Mouse (Mus musculus): ENCODE data around the gene Col4a4.

Gene Col4a4

GRCm38 (mm10) chr1:82586713-82587399, at the start of gene Col4a4, which contains the start of gene Col4a3:
Gene Col4a4, minus strand, starts transcription at chr1:82586849.
Gene Col4a3, plus strand, starts transcription at chr1:82586921.
- in situ Hi-C loops (cut with MboI, MseI): no loop called here

- in situ Hi-C loops (cut with MboI, MseI): loop anchor here (25.0 kb wide), 1 partner anchor 1724 kb away; no protein-coding TSS in a partner anchor
These were observed 49.7 kb upstream of the Col4a4 start for GRCm38 (mm10) chr1:82636321-82636720.

- in situ Hi-C loops (cut with MboI, MseI): loop anchor here (25.0 kb wide), 1 partner anchor 1723 kb away; no protein-coding TSS in a partner anchor
These were observed 48.6 kb upstream of the Col4a4 start for GRCm38 (mm10) chr1:82635254-82635620.

GRCm38 (mm10) chr1:82634545-82635253, 48.0 kb upstream of the Col4a4 start:
- in situ Hi-C loops (cut with MboI, MseI): loop anchor here (25.0 kb wide), 1 partner anchor 1722 kb away; no protein-coding TSS in a partner anchor

- in situ Hi-C loops (cut with MboI, MseI): loop anchor here (25.0 kb wide), 1 partner anchor 1719 kb away; no protein-coding TSS in a partner anchor
These were observed 44.6 kb upstream of the Col4a4 start for GRCm38 (mm10) chr1:82631169-82631792.

- in situ Hi-C loops (cut with MboI, MseI): loop anchor here (25.0 kb wide), 1 partner anchor 1717 kb away; no protein-coding TSS in a partner anchor
These were observed 42.8 kb upstream of the Col4a4 start for GRCm38 (mm10) chr1:82629495-82629894.

- in situ Hi-C loops (cut with MboI, MseI): loop anchor here (25.0 kb wide), 1 partner anchor 1715 kb away; no protein-coding TSS in a partner anchor
These were observed 41.0 kb upstream of the Col4a4 start for GRCm38 (mm10) chr1:82627652-82628051.

- in situ Hi-C loops (cut with MboI, MseI): loop anchor here (25.0 kb wide), 1 partner anchor 1713 kb away; no protein-coding TSS in a partner anchor
These were observed 38.8 kb upstream of the Col4a4 start for GRCm38 (mm10) chr1:82625474-82625873.

- in situ Hi-C loops (cut with MboI, MseI): loop anchor here (25.0 kb wide), 1 partner anchor 1713 kb away; no protein-coding TSS in a partner anchor
These were observed 38.3 kb upstream of the Col4a4 start for GRCm38 (mm10) chr1:82624934-82625333.

- in situ Hi-C loops (cut with MboI, MseI): no loop called here
These were observed 33.3 kb upstream of the Col4a4 start for GRCm38 (mm10) chr1:82619981-82620380.

GRCm38 (mm10) chr1:82618592-82618991, 31.9 kb upstream of the Col4a4 start:
- in situ Hi-C loops (cut with MboI, MseI): no loop called here

- in situ Hi-C loops (cut with MboI, MseI): no loop called here
These were observed 31.4 kb upstream of the Col4a4 start for GRCm38 (mm10) chr1:82618001-82618400.

GRCm38 (mm10) chr1:82612061-82612660, 25.5 kb upstream of the Col4a4 start:
- in situ Hi-C loops (cut with MboI, MseI): no loop called here

- in situ Hi-C loops (cut with MboI, MseI): no loop called here
These were observed 22.1 kb upstream of the Col4a4 start for GRCm38 (mm10) chr1:82608646-82609262.

- in situ Hi-C loops (cut with MboI, MseI): no loop called here
These were observed 19.2 kb upstream of the Col4a4 start for GRCm38 (mm10) chr1:82605856-82606255.

- in situ Hi-C loops (cut with MboI, MseI): no loop called here
These were observed 18.7 kb upstream of the Col4a4 start for GRCm38 (mm10) chr1:82605347-82605746.

GRCm38 (mm10) chr1:82603198-82603950, 16.7 kb upstream of the Col4a4 start:
- in situ Hi-C loops (cut with MboI, MseI): no loop called here

- in situ Hi-C loops (cut with MboI, MseI): no loop called here
These were observed 10.4 kb upstream of the Col4a4 start for GRCm38 (mm10) chr1:82596864-82597596.

- in situ Hi-C loops (cut with MboI, MseI): no loop called here
These were observed 3.6 kb upstream of the Col4a4 start for GRCm38 (mm10) chr1:82590266-82590665.

- in situ Hi-C loops (cut with MboI, MseI): no loop called here
These were observed 668 bp downstream of the Col4a4 start for GRCm38 (mm10) chr1:82585981-82586380.
